Mouse (Mus musculus) layer of hippocampus, postnatal 25 days (tissue): ENCODE results near the gene Olfr279. TPM values are rescaled to one million over a fixed set of nuclear protein-coding genes. Genes with fewer than 3 reads are reported as not detected.
A peak's percentile ranks its signal among the peaks of the same experiment; 100 is the strongest.

Experiments used
- DNase-seq, 2 experiments: peaks; one replicate each; pipeline ENCODE4 v3.0.0; 2022; ENCODE audit warnings: mixed read lengths in 2 of 2, low spot score in 1 of 2; ENCODE audit errors: extremely low spot score in 1 of 2
- total RNA-seq, 2 experiments: library from RNA; stranded (reverse); gene quantifications; 2 replicates each; pipeline ENCODE4 v1.2.3; 2021

Gene Olfr279
- total RNA-seq = under 1 TPM; 0.07 to 0.16 TPM

DNA sequence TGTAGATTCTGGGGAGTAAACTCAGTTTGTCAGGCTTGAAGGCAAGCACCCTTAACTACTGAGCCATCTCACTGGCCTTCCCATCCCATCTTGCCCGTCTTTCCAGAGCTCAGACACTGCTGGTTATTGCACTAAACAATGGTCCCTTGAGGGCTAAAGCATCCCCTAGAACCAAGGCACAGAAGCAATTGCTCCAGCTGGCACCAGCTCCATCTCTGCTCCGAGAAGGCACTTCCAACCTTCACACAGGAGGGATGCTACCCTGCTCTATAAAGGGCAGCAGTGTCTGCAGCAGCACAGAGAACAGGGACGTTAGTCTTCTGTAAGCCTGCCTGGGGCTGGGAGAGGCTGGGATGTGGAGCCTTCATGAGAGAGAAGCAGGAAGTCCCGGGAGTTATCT lies at the start of gene Olfr279:
Olfr279 (plus strand) TSS at position 301 of the 400 bp plus-strand sequence.
- no peak for DNase-seq

DNA sequence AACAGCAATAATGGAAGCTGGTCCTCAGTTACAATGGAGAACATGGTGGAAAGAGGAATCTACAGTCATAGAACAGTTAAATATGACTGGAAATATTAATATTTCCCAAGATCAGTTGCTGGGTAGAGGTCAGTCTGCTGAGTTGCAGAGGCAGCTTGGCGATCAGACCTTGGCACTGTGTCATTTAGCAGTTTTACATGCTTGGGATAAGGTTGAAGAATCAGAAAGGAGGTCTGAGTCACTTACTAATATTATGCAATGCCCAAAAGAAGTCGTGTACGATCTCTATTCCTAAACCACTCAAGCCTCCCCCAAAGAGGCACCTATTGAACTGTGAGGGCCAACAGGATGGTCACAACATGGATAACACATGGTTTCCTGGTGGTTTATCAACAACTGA lies 47.6 kb upstream of the Olfr279 start:
- no peak for DNase-seq

DNA sequence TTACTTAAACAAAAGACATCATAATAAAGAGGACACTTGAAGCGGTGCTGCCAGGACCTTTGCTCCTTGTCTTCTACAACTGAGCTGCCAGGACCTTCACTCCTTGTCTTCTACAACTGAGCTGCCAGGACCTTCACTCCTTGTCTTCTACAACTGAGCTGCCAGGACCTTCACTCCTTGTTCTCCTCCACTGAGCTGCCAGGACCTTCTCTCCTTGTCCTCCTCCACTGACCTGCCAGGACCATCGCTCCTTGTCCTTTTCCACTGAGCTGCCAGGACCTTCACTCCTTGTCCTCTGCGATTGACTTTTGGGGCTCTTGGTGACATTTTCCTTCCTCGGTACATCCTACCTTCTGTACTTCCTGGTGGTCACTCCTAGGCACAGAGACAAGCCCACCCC lies 43.7 kb upstream of the Olfr279 start:
- no peak for DNase-seq

DNA sequence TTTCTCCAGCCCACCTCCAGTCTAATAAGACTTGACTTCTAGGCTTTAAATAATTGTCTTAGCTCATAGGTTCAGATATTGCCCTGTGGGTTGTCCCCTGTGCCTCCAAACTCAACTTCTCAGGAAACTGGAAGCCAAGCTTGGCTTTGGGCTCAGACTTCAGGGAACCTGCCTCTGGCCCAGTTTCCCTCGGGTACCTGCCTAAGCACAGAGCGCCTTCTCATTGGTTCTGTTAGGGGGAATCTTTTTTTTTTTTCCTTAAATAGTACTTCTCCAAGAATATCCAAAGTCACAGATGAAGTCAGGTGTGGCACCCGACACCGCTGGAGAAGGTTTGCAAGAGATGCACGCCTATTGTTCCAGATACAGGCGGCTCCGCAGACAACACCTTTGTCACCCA lies 39.9 kb upstream of the Olfr279 start, which contains the start of gene Olfr281:
Olfr281 (plus strand) TSS at position 301 of the 400 bp plus-strand sequence.
- no peak for DNase-seq

DNA sequence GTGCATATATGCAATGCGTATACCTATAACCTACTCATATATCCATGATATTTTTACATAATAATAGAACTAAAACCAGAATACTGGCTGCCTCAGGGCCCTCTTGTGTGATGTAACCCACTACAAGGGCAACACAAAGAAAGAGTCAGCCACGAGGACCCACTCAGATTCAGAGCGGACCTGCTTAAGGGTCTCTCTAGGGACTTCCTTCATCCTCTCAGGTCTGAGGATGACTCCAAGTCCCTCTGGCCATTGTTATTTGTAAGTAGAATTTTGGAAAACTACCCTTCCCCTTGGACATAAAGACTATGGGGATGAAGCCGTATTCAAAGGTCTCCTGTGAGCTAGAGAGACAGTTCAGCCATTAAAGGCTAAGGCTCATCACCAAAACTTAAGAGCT lies 22.6 kb upstream of the Olfr279 start, which contains the start of gene OR5BS1P:
OR5BS1P (plus strand) TSS at position 301 of the 400 bp plus-strand sequence.
- no peak for DNase-seq

DNA sequence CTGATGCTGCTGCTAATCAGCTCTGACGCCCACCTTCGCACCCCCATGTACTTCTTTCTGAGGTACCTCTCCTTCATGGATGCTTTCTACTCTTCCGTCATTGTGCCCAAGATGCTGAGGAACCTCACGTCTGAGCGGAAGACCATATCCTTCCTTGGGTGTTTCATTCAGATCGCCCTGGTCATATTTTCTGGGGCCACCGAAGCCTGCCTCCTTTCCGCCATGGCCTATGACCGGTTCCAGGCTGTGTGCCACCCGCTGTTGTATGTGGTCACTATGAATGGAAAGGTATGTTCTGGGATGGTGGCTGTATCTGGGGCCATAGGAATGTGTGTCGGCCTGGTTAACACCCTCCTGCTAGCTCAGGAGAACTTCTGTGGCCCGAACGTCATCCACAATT lies 20.7 kb upstream of the Olfr279 start:
- DNase-seq = no peak

DNA sequence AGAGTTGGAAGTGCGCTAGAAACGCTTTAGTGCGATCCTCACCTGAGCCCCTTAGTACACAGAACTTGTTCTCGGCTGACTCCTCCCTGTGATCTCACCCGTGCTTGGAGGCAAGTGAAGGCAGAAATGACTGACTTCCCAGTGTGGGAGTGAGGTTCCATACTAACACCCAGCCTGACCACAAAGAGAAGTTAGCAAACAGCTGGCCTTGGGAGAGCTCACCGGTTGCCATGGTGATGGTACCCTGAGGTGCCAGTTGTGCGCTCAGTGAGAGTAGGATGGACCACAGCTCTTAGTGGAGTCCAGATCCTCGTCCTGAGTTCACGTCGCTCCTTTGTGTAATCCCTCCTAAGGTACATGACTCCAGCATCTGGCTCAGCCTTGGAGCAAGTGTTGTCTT lies 17.2 kb upstream of the Olfr279 start:
- no peak for DNase-seq

DNA sequence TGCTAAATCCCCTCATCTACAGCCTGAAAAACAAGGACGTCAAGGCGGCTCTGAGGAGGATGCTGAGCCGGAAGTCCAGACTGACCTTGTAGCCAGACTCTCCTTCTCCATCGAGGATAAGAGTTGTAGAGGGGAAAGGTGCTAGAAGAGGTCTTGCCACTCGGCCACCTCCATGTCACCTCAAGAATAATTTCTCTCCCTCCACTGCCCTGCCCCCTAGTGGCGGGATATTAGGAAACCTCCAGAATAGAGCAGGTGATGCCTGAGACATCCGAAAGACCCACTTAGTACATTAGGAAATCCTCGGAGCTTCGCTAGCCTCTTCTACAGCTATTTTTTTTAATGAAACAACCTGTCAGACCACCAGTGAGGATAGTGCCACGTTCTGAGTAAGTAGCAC lies 16.8 kb upstream of the Olfr279 start:
- DNase-seq = peak in 1 of 2 experiments; percentile 55

DNA sequence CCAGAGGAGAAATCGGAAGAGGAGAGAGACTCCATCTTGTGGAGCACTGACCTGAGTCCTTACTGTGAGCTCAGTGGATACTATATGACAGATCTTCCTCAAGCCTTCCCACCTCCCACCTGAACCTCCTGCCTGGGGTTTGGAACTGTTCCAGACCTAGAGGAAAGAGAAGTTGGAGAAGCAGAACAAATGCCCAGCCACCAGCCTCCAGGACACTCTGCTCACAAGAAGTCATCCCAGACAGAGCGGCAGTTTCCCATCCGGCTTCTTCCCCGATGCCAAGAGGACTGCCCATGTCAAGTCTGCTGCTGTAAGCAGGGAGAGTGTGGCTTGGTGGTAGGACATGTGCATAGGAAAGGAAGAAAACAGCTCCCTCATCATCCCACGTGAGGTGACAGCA lies 15.9 kb upstream of the Olfr279 start:
- DNase-seq = no peak

DNA sequence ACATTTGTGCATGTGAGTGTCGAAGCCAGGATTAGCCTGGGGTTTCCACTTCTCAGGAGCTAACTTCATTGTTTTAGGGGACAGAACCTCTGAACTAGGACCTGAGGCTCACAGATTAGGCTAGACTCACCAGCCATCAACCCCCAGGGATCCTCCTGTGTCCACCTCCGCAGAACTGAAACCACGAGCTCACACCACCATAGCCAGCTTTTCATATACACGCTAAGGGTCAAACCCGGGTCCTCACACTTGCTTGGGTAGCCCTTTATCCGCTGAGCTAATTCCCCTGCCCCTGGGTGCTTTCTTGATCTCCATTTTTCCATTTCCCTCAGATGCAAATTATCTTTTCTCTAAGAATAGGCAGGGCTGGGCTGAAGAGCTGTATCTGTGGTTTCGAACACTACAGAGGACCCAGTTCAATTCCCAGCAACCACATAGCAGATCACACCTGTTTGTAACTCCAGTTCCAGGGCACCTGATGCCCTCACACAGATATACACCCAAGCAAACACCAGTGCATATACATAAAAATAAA lies 12.6 kb upstream of the Olfr279 start:
- DNase-seq = no peak

DNA sequence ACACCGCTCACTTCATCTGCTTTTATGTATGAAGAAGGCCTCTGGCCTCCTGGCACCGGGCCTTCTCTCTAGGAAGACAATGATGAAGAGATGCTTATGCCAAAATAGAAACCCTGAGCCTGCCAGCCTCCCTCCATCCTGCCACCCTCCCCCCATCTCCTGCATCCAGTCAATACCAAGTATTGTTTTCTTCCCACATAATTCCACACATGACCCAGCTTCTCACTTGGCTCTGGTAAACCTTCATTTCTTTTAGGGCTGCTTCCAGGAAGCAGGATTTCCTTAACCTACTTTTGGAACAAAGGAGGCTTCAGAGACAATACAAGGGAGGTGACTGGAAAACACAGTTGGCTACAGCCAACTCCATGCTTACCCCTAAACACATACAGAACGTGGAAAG lies 9.5 kb upstream of the Olfr279 start, which contains the start of gene Lalba:
Lalba (minus strand) TSS at position 21 of the 400 bp plus-strand sequence.
- DNase-seq = no peak

DNA sequence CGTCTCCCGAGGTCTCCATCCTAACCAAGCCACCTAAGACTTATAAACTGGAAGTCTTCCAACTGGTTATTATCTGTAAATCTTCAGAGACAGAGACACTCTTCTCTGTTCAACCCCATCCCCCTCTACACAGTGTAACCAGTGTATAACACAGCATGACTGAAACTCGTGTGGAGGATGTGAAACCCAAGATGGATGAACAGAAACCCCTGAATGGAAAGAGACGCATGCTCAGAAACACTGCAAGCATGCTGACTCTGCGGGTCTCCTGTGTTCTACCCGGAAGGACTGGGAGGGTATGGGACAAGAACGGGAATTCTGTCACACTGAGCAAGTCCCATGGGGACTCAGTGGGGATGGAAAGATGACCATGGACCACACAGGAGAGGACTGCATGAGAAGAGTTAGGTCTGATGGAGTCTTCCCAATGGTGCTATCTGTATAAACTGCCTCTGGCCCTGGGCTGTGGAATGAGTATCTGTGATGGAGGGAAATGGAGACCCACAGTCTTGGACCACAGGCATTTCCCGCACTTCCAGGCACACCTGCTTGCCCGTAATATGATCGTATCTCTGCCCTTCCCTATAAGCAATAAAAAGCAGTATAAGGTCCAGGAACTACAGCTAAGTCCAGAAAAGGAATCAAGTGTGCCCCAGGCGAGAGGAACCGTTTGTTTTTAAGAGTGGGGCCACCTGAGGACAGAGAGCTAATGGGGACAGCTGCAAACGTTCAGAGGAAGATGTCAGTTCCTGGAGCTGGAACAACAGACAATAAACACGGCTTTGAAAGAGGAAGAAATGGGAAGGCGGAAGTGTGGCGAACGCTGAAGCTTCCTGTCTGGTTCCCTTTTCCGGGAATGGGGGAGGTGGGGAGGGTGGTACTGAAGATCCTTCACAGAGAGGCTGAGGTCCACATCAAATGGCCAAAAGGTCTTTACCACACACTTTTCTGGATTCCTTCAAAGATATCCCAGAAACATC lies 8.0 kb upstream of the Olfr279 start:
- no peak for DNase-seq

DNA sequence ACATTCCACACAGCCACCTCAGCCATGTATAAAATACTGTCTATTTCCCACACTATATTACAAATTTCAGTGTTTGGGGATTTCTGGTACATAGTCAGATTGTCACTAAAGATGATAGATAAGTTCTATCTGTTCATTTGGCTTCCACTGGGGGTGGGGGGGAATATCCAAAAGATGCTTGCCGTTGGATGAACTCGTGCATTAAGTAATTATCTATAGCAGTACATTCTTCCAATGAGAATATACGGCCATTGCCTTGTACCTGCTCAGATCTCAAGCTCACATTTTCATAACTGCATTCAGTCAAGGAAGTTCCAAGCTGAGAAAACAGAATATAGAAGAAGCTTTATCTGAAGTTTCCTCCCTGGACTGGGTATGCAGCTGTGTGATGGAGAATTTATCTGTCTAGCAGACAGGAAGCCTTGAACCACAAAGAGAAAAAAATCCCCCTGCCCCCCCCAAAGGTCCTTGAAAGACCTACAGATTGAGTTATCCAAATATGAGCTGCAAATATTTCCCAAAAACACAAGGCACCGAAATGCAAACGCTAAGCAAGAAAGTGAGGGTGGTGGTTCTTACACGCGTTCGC lies 5.7 kb upstream of the Olfr279 start:
- DNase-seq = no peak

DNA sequence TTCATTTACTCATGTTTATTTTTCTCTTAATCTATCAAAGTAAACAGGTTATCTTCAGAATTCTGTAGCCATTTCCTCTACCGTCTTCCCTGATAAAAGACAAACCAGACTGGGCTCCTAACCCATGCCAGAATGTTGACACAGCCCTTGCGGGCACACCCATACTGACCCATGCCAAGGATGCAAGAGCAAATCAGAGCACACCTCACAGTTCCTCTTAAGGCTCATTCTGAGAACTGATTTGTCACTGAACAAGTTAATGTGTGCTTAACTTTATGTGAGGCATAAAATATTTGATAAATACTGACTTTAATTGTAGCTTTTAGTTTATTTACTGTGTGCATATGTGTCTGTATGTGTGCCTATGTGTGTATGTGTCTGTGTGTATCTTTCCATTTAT lies 870 bp upstream of the Olfr279 start:
- no peak for DNase-seq

DNA sequence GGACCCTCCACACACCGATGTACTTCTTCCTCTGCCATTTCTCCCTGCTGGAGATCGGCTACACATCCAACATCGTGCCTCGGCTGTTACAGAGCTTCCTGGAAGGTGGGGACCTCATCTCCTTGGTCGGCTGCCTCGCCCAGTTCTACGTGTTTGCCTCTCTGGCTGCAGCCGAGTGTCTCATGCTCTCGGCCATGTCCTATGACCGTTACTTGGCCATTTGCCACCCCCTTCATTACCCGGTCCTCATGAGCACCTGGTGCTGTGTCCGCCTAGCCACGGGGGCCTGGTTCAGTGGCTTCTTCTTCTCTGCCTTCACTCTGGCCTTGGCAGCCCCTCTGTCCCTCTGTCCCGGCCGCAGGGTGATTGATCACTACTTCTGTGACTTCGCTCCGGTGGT lies 5.4 kb downstream of the Olfr279 start:
- DNase-seq = no peak

DNA sequence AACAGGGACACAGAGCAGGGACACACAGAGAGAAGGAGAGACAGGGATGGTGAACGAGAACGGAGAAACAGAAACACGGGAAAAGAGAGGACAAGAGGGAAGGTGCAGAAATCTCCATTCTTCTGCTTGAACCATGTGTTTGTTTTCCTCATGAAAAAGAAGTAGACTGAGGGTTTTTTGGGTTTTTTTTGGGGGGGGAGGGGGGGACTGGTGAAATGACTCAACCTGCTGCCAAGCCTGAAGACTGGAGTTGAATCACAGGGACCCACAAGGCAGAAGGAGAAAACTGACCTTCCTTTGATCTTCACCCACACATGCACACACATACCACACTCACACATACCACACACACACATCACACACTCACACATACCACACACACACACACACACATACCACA lies 11.1 kb downstream of the Olfr279 start:
- DNase-seq = no peak

DNA sequence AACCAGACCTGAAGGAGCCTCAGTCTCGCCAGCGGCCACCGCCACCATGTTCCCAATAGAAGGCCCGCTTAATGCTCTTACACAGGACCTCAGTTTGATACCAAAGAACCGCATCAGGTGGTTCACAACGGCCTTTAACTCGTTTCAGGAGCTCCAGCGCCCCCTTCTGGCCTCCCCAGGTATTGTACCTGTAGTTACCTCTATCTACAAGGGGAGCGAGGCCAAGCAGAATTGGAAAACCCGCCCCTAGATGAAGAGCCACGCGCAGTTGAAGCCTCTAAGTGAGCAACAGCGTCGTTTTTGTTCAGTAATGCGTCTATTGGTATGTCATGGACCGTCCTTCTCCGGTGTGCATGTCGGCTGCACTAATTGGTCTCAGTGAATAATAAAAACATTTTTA lies 12.3 kb downstream of the Olfr279 start:
- peak; percentile 44 to 81 for DNase-seq

DNA sequence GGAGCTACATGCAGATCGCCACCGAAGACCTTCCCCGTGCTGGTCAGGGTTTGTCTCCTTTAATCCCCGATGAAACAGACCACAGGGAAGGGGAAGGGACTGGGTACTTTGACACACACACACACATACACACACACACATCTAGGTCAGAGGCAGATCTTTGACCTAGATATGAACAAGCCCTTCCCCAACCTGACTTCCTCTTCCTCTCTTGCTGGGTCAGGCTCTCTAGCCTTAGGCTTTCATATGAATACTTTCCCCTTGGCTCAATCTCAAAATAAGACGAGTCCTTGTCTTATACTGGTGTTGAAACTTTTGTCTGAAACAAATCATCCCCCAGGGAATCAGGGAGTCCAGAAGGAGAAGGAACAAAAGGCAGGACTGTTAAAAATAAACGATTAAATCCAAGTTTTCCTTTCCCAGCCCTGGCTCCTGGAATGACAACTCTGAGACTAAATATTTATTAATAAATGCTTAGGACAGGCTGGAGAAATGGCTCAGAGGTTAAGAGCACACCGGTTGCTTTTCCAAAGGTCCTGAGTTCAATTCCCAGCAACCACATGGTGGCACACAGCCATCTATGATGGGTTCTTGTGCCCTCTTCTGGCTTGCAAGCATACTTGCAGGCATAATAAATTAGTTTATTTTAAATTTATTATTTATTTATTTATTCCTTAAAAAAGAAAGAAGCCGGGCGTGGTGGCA lies 14.2 kb downstream of the Olfr279 start:
- DNase-seq = no peak

DNA sequence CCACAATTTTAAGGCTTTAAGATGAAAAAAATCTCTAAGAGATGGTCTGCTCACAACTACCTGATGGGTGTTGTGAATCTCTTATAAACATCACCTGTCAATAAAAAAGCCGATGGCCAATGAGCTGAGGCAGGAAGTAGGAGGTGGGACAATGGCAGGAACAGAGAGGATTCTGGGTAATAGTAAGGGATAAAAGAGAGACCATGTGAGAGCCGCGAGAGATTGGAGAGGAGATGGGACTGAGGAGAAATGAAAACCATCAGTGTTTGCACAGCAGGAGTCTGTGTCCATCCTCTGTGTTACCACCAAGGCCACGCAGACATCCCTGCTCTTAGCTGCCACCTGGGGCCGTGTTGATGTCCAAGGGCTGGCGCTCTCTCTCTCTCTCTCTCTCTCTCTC lies 15.1 kb downstream of the Olfr279 start:
- no peak for DNase-seq

DNA sequence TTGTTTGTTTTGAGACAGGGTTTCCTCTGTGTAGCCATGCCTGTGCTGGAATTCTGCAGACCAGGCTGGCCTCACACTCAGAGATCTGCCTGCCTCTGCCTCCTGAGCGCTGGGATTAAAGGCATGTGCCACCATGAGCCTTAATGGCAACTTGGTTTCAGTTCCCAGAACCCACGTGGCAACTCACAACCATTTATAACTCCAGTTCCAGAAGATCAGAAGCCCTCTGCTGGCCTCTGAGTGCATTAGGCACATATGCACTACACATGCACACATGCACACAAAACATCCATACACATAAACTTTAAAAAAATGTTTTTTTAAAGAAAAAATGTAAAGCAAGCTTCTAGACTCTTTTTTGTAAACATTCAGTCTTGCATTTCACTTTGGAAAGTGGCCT lies 17.2 kb downstream of the Olfr279 start:
- no peak for DNase-seq
